Mouse (Mus musculus): ENCODE data around the gene Camk2b. TPM values are rescaled to one million over a fixed set of nuclear protein-coding genes. Genes with fewer than 3 reads are reported as not detected.
"Not testable (repeated sequence)": the region's sequence is repeated elsewhere in the genome, so short reads cannot be mapped to it uniquely, and the experiment has no call there.

Camk2b gene
- polyA plus RNA-seq, 1 experiment from 2014 or later = 140 TPM

- WGBS = 89% methylated on average over 3 of the region's 18 CpGs
- not testable (repeated sequence) for H3K4me3 ChIP-seq (replicated peaks); H3K4me2 ChIP-seq; H3K27me3 ChIP-seq (replicated peaks); H3K9ac ChIP-seq (replicated peaks); H3K36me3 ChIP-seq; H3K9me3 ChIP-seq (replicated peaks); H3K4me1 ChIP-seq; ATAC-seq (ENCODE audit: low FRiP score); H3K27ac ChIP-seq (replicated peaks)
Observed at GRCm38 (mm10) chr11:6010751-6011482, 55.2 kb downstream of the Camk2b start.

- 27% methylated on average over 13 of the region's 13 CpGs for WGBS
- H3K9ac ChIP-seq (replicated peaks); H3K4me1 ChIP-seq; H3K27me3 ChIP-seq (replicated peaks); H3K9me3 ChIP-seq (replicated peaks); H3K27ac ChIP-seq (replicated peaks); H3K36me3 ChIP-seq; ATAC-seq (ENCODE audit: low FRiP score): not testable (repeated sequence)
- H3K4me2 ChIP-seq = peak overlapping the region; percentile 57
- H3K4me3 ChIP-seq (replicated peaks) = peak overlapping the region; percentile 25; the same call in 1 of the 2 replicates
Observed at GRCm38 (mm10) chr11:6007779-6008128, 58.4 kb downstream of the Camk2b start.

GRCm38 (mm10) chr11:6007010-6007778, 59.0 kb downstream of the Camk2b start:
- not testable (repeated sequence) for H3K9me3 ChIP-seq (replicated peaks); H3K27ac ChIP-seq (replicated peaks); H3K36me3 ChIP-seq; H3K9ac ChIP-seq (replicated peaks); H3K4me1 ChIP-seq; H3K27me3 ChIP-seq (replicated peaks)
- H3K4me2 ChIP-seq = peak overlapping the region; percentile 57
- peak overlapping the region; percentile 36 for H3K4me3 ChIP-seq (replicated peaks)
- 7% methylated on average over 22 of the region's 49 CpGs for WGBS
- ATAC-seq (ENCODE audit: low FRiP score) = 0 out of 2 replicates have a peak, but pooled peaks have one; percentile 53

GRCm38 (mm10) chr11:6006351-6007009, 59.7 kb downstream of the Camk2b start:
- H3K4me1 ChIP-seq; ATAC-seq (ENCODE audit: low FRiP score); H3K27ac ChIP-seq (replicated peaks); H3K36me3 ChIP-seq; H3K9me3 ChIP-seq (replicated peaks); H3K9ac ChIP-seq (replicated peaks); H3K27me3 ChIP-seq (replicated peaks): not testable (repeated sequence)
- peak overlapping the region; percentile 57 for H3K4me2 ChIP-seq
- peak overlapping the region; percentile 36 for H3K4me3 ChIP-seq (replicated peaks)
- 5% methylated on average over 41 of the region's 44 CpGs for WGBS

- not testable (repeated sequence) for H3K27ac ChIP-seq (replicated peaks); H3K36me3 ChIP-seq; H3K9me3 ChIP-seq (replicated peaks); ATAC-seq (ENCODE audit: low FRiP score); H3K27me3 ChIP-seq (replicated peaks); H3K9ac ChIP-seq (replicated peaks); H3K4me3 ChIP-seq (replicated peaks); H3K4me2 ChIP-seq; H3K4me1 ChIP-seq
- 38% methylated on average over 1 of the region's 4 CpGs for WGBS
Observed at GRCm38 (mm10) chr11:6005374-6006043, 60.7 kb downstream of the Camk2b start.

- Histone ChIP-seq H3K4me2 (no peak overlapping the region), H3K27me3 (replicated peaks) (0 out of 2 replicates have a peak, but pooled peaks cover 3% of the 10 kb centered on the region), H3K9me3 (replicated peaks) (no peaks in the 10 kb centered on the region), H3K4me1 (peaks cover 18% of the 10 kb centered on the region), H3K4me3 (replicated peaks) (no peak overlapping the region), H3K27ac (replicated peaks) (no peak overlapping the region), H3K36me3 (0 out of 2 replicates have a peak, but pooled peaks cover 3% of the 10 kb centered on the region), H3K9ac (replicated peaks) (no peak overlapping the region)
- WGBS = 43% methylated on average over 2 of the region's 2 CpGs
- ATAC-seq (ENCODE audit: low FRiP score) = no peak
Observed at GRCm38 (mm10) chr11:6003046-6003639, 63.0 kb downstream of the Camk2b start.

GRCm38 (mm10) chr11:6001981-6002649, 64.0 kb downstream of the Camk2b start:
- peaks cover 3% of the 10 kb centered on the region; the same call in 1 of the 2 replicates for H3K36me3 ChIP-seq
- 0 out of 2 replicates have a peak, but pooled peaks cover 3% of the 10 kb centered on the region for H3K27me3 ChIP-seq (replicated peaks)
- H3K4me2 ChIP-seq = no peak overlapping the region
- H3K9ac ChIP-seq (replicated peaks) = no peak overlapping the region
- H3K4me3 ChIP-seq (replicated peaks) = no peak overlapping the region
- H3K9me3 ChIP-seq (replicated peaks) = no peaks in the 10 kb centered on the region
- H3K4me1 ChIP-seq = peaks cover 18% of the 10 kb centered on the region
- no peak overlapping the region for H3K27ac ChIP-seq (replicated peaks)
- 81% methylated on average over 9 of the region's 9 CpGs for WGBS
- no peak for ATAC-seq (ENCODE audit: low FRiP score)

- ATAC-seq (ENCODE audit: low FRiP score) = no peak
- Histone ChIP-seq H3K9ac (replicated peaks) (no peak overlapping the region), H3K27me3 (replicated peaks) (0 out of 2 replicates have a peak, but pooled peaks cover 3% of the 10 kb centered on the region), H3K36me3 (peaks cover 3% of the 10 kb centered on the region; the same call in 1 of the 2 replicates), H3K4me2 (no peak overlapping the region), H3K9me3 (replicated peaks) (no peaks in the 10 kb centered on the region), H3K4me3 (replicated peaks) (no peak overlapping the region), H3K27ac (replicated peaks) (peak overlapping the region; percentile 49), H3K4me1 (peaks cover 18% of the 10 kb centered on the region)
- WGBS = 80% methylated on average over 14 of the region's 14 CpGs
Observed at GRCm38 (mm10) chr11:6000961-6001682, 65.0 kb downstream of the Camk2b start.

GRCm38 (mm10) chr11:5999832-6000771, 66.1 kb downstream of the Camk2b start:
- Histone ChIP-seq H3K36me3 (peaks cover 3% of the 10 kb centered on the region; the same call in 1 of the 2 replicates), H3K9ac (replicated peaks) (0 out of 2 replicates have a peak overlapping the region, but pooled peaks have one; percentile 10), H3K27me3 (replicated peaks) (0 out of 2 replicates have a peak, but pooled peaks cover 3% of the 10 kb centered on the region), H3K9me3 (replicated peaks) (no peaks in the 10 kb centered on the region), H3K27ac (replicated peaks) (peak overlapping the region; percentile 49), H3K4me2 (no peak overlapping the region), H3K4me1 (peaks cover 18% of the 10 kb centered on the region), H3K4me3 (replicated peaks) (no peak overlapping the region)
- ATAC-seq (ENCODE audit: low FRiP score) = peak; percentile 86
- 15% methylated on average over 8 of the region's 8 CpGs for WGBS
